Mouse (Mus musculus) hindbrain, embryonic 16.5 days (tissue): Measurements from ENCODE around the gene Glod5. TPM values are rescaled to one million over a fixed set of nuclear protein-coding genes. Genes with fewer than 3 reads are reported as not detected.
"Not testable (repeated sequence)": the region's sequence is repeated elsewhere in the genome, so short reads cannot be mapped to it uniquely, and the experiment has no call there.

Experiments
- ATAC-seq: fragments of 200-750 bp; cut with Nextera tagmentation; 2 replicates; pipeline ENCODE4 v1.8.0; 2017; ENCODE audit warnings: moderate TSS enrichment, moderate library complexity
- H3K27ac ChIP-seq: fragments of 300-500 bp; sonication (generic); 2 replicates; pipeline ENCODE4 v1.5.1; 2014; ENCODE audit warnings: low read depth, mild to moderate bottlenecking, control low read depth, low read length, moderate library complexity
- H3K27me3 ChIP-seq: fragments of 300-500 bp; sonication (generic); replicated peaks from 2 replicates; pipeline ENCODE4 v1.6.1; 2014; ENCODE audit warnings: low read length; ENCODE audit not compliant: control insufficient read depth, insufficient read depth
- H3K36me3 ChIP-seq: fragments of 300-500 bp; sonication (generic); 2 replicates; pipeline ENCODE4 v1.6.1; 2014; ENCODE audit warnings: mild to moderate bottlenecking, low read length, moderate library complexity, mixed read lengths; ENCODE audit not compliant: control insufficient read depth, insufficient read depth
- H3K4me1 ChIP-seq: fragments of 300-500 bp; sonication (generic); 2 replicates; pipeline ENCODE4 v1.6.1; 2014; ENCODE audit warnings: low read depth, low read length; ENCODE audit not compliant: control insufficient read depth, insufficient read depth
- H3K4me2 ChIP-seq: fragments of 300-500 bp; sonication (generic); 2 replicates; pipeline ENCODE4 v1.6.1; 2014; ENCODE audit warnings: mild to moderate bottlenecking, low read length, control low read depth, moderate library complexity
- H3K4me3 ChIP-seq: fragments of 300-500 bp; sonication (generic); 2 replicates; pipeline ENCODE4 v1.5.1; 2014; ENCODE audit warnings: mild to moderate bottlenecking, low read length, control low read depth, moderate library complexity
- H3K9ac ChIP-seq: fragments of 300-500 bp; sonication (generic); 2 replicates; pipeline ENCODE4 v1.6.1; 2014; ENCODE audit warnings: low read depth, mild to moderate bottlenecking, control low read depth, low read length, moderate library complexity
- H3K9me3 ChIP-seq: fragments of 300-500 bp; sonication (generic); 2 replicates; pipeline ENCODE4 v1.6.1; 2014; ENCODE audit warnings: mild to moderate bottlenecking, low read length, moderate library complexity; ENCODE audit not compliant: control insufficient read depth
- WGBS: fragments of 180-500 bp; shearing (Covaris S2); extraction: QIAGEN DNeasy Blood & Tissue Kit; methylation state at CpG from one replicate; pipeline ENCODE4 v1.1.7; 2014; 5-methylcytosine and 5-hydroxymethylcytosine counted together
- polyA plus RNA-seq: library from polyadenylated mRNA; unstranded; fragments of >200 nt; fragmentation: Nextera tagmentation; extraction: Ambion mirVana; gene quantifications from 2 replicates; pipeline ENCODE4 v1.2.1, GENCODE M21; 2015

Gene Glod5
- 0.25 and 0.49 TPM in 2 replicates for polyA plus RNA-seq

GRCm38 (mm10) chrX:8018286-8018685 is at the start of gene Glod5:
Gene Glod5 (minus strand): TSS chrX:8018492.
- Histone ChIP-seq H3K4me3 (no peak within 1 kb of the TSS), H3K9ac (no peak within 1 kb of the TSS), H3K27me3 (no peaks in the 10 kb centered on the region), H3K9me3 (no peaks in the 10 kb centered on the region), H3K4me2 (no peak within 1 kb of the TSS), H3K4me1 (no peaks in the 10 kb centered on the region), H3K27ac (no peak within 1 kb of the TSS), H3K36me3 (no peaks in the 10 kb centered on the region)
- ATAC-seq = no peak
- 77% methylated on average over 2 of the region's 2 CpGs for WGBS

GRCm38 (mm10) chrX:8051044-8051781 is 32.9 kb upstream of the Glod5 start:
- 92% methylated on average over 7 of the region's 8 CpGs for WGBS
- not testable (repeated sequence) for H3K4me2 ChIP-seq, H3K4me3 ChIP-seq, H3K36me3 ChIP-seq, H3K4me1 ChIP-seq, H3K9me3 ChIP-seq, H3K9ac ChIP-seq, ATAC-seq, H3K27me3 ChIP-seq, H3K27ac ChIP-seq

- no peaks in the 10 kb centered on the region for H3K36me3 ChIP-seq
- no peak overlapping the region for H3K4me2 ChIP-seq
- no peak overlapping the region for H3K9ac ChIP-seq
- no peak overlapping the region for H3K4me3 ChIP-seq
- no peaks in the 10 kb centered on the region for H3K27me3 ChIP-seq
- no peak overlapping the region for H3K27ac ChIP-seq
- H3K4me1 ChIP-seq = no peaks in the 10 kb centered on the region
- 67% methylated on average over 1 of the region's 1 CpGs for WGBS
- no peaks in the 10 kb centered on the region for H3K9me3 ChIP-seq
- no peak for ATAC-seq
These were observed 14.7 kb upstream of the Glod5 start for GRCm38 (mm10) chrX:8033009-8033408.

GRCm38 (mm10) chrX:8026811-8027210 is 8.5 kb upstream of the Glod5 start:
- no peak overlapping the region for H3K9ac ChIP-seq
- WGBS = 73% methylated on average over 4 of the region's 4 CpGs
- H3K27me3 ChIP-seq = no peaks in the 10 kb centered on the region
- no peak overlapping the region for H3K4me3 ChIP-seq
- H3K27ac ChIP-seq = no peak overlapping the region
- no peaks in the 10 kb centered on the region for H3K9me3 ChIP-seq
- H3K4me1 ChIP-seq = no peaks in the 10 kb centered on the region
- no peak for ATAC-seq
- no peaks in the 10 kb centered on the region for H3K36me3 ChIP-seq
- no peak overlapping the region for H3K4me2 ChIP-seq

GRCm38 (mm10) chrX:8024795-8025194 is 6.5 kb upstream of the Glod5 start:
- no peak for ATAC-seq
- Histone ChIP-seq H3K27me3 (no peaks in the 10 kb centered on the region), H3K4me2 (no peak overlapping the region), H3K27ac (no peak overlapping the region), H3K4me3 (no peak overlapping the region), H3K9ac (no peak overlapping the region), H3K9me3 (no peaks in the 10 kb centered on the region), H3K36me3 (no peaks in the 10 kb centered on the region), H3K4me1 (no peaks in the 10 kb centered on the region)
- WGBS = 70% methylated on average over 2 of the region's 2 CpGs

GRCm38 (mm10) chrX:8020111-8020778 is 2.0 kb upstream of the Glod5 start:
- H3K4me1 ChIP-seq = no peaks in the 10 kb centered on the region
- no peak overlapping the region for H3K27ac ChIP-seq
- 46% methylated on average over 2 of the region's 2 CpGs for WGBS
- no peaks in the 10 kb centered on the region for H3K9me3 ChIP-seq
- no peak overlapping the region for H3K4me2 ChIP-seq
- H3K4me3 ChIP-seq = no peak overlapping the region
- H3K36me3 ChIP-seq = no peaks in the 10 kb centered on the region
- H3K27me3 ChIP-seq = no peaks in the 10 kb centered on the region
- no peak for ATAC-seq
- H3K9ac ChIP-seq = no peak overlapping the region

- Histone ChIP-seq H3K4me1 (no peaks in the 10 kb centered on the region), H3K27ac (no peak overlapping the region), H3K36me3 (no peaks in the 10 kb centered on the region), H3K4me3 (no peak overlapping the region), H3K9me3 (no peaks in the 10 kb centered on the region), H3K9ac (no peak overlapping the region), H3K4me2 (no peak overlapping the region), H3K27me3 (no peaks in the 10 kb centered on the region)
- no peak for ATAC-seq
- WGBS = 16% methylated on average over 5 of the region's 5 CpGs
These were observed 1.1 kb downstream of the Glod5 start for GRCm38 (mm10) chrX:8017142-8017541.

- H3K9me3 ChIP-seq, H3K4me1 ChIP-seq, H3K9ac ChIP-seq, ATAC-seq, H3K36me3 ChIP-seq, H3K4me3 ChIP-seq, H3K27ac ChIP-seq, H3K27me3 ChIP-seq, H3K4me2 ChIP-seq: not testable (repeated sequence)
- WGBS = 24% methylated on average over 7 of the region's 7 CpGs
These were observed 2.6 kb downstream of the Glod5 start for GRCm38 (mm10) chrX:8015675-8016074.

GRCm38 (mm10) chrX:8013569-8014314 is 4.5 kb downstream of the Glod5 start:
- Histone ChIP-seq H3K4me3 (no peak overlapping the region), H3K27ac (no peak overlapping the region), H3K9ac (no peak overlapping the region), H3K9me3 (no peaks in the 10 kb centered on the region), H3K36me3 (no peaks in the 10 kb centered on the region), H3K4me2 (no peak overlapping the region), H3K4me1 (no peaks in the 10 kb centered on the region), H3K27me3 (no peaks in the 10 kb centered on the region)
- no peak for ATAC-seq
- WGBS = 21% methylated on average over 7 of the region's 8 CpGs
